In the genomic region with DNA sequence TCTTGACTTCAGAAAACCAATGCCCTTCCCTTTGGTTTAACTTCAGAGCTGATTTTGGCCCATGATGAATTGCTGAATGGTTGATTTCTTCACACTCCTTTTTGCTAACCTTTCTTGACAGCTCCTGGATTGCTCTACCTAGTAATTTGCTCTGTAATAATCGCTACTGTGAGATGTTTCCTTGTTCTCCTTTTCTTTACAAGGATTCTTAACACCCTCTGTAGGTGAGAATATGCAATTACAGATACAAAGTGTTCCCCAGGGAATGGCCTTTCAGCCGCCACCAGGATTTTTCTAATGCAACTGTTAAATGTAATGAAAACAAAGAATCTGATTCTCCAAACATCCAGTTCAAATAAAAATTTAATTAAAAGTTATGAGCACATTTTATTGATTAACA, we compare ENCODE assay signal across 9 mouse cellular contexts.
DNase-seq lines count a peak whose midpoint lies in the region; ATAC-seq and TF ChIP-seq lines count a peak whose summit lies in the region.
"Had no signal": no experiment of that assay in that cellular context is flagged by ENCODE, and none has a peak within 500 bp of the region (broad histone marks: within the 10 kb centered on the region; RNA-seq: fewer than 3 reads in every experiment).

No protein-coding gene starts in this region.

- TF ChIP-seq POLR2A in liver, adult 2 months (IDR thresholded peaks at IDR 0.05; ENCODE audit: extremely low read depth, insufficient read depth, low read length) = no peak
- no peak for TF ChIP-seq POLR2A in brain, embryonic 14.5 days (IDR thresholded peaks at IDR 0.05; ENCODE audit: borderline replicate concordance, extremely low read depth, insufficient read depth, insufficient read length, poor library complexity, severe bottlenecking)

- 17% methylated on average over 2 of the region's 2 CpGs for WGBS in forebrain, postnatal 0 days
- WGBS in forebrain, embryonic 12.5 days = 22% methylated on average over 2 of the region's 2 CpGs
- WGBS in liver, adult 2 months = 16% methylated on average over 2 of the region's 2 CpGs
- WGBS in liver, embryonic 12.5 days (ENCODE audit: insufficient replicate concordance) = 12% methylated on average over 2 of the region's 2 CpGs
- 12% methylated on average over 2 of the region's 2 CpGs for WGBS in forebrain, embryonic 13.5 days

- no peaks in the 10 kb centered on the region for H3K36me3 ChIP-seq in forebrain, postnatal 0 days (ENCODE audit: insufficient read depth)
- H3K36me3 ChIP-seq in forebrain, embryonic 12.5 days (replicated peaks) = no peaks in the 10 kb centered on the region
- H3K36me3 ChIP-seq in liver, adult 2 months (ENCODE audit: control insufficient read depth, insufficient read depth, low read length) = no peaks in the 10 kb centered on the region
- H3K36me3 ChIP-seq in liver, embryonic 12.5 days = no peaks in the 10 kb centered on the region
- no peaks in the 10 kb centered on the region for H3K36me3 ChIP-seq in forebrain, embryonic 13.5 days (ENCODE audit: poor library complexity, severe bottlenecking)

- DNase-seq in forebrain, postnatal 0 days = peak; percentile 39
- DNase-seq in liver, adult 2 months (ENCODE audit: extremely low read depth, low read depth, low spot score) = peak; percentile 29
- peak; percentile 67 for DNase-seq in brain, embryonic 14.5 days (ENCODE audit: low read depth)
- peak; percentile 59 for DNase-seq in mesoderm, embryonic 11.5 days (ENCODE audit: low read depth, low spot score)
- no peak for DNase-seq in thymus, postnatal 0 days (ENCODE audit: low spot score)
- DNase-seq: thymus, postnatal 4 days had no signal

- no peak overlapping the region for H3K4me2 ChIP-seq in forebrain, postnatal 0 days (ENCODE audit: low read depth)
- no peak overlapping the region for H3K4me2 ChIP-seq in forebrain, embryonic 12.5 days
- H3K4me2 ChIP-seq in liver, embryonic 12.5 days = no peak overlapping the region
- H3K4me2 ChIP-seq in forebrain, embryonic 13.5 days = no peak overlapping the region

- H3K27ac ChIP-seq in forebrain, postnatal 0 days (ENCODE audit: low read depth, low read length) = no peak overlapping the region
- no peak overlapping the region for H3K27ac ChIP-seq in forebrain, embryonic 12.5 days
- H3K27ac ChIP-seq in liver, adult 2 months (replicated peaks; ENCODE audit: insufficient read depth, low read depth, low read length) = no peak overlapping the region
- no peak overlapping the region for H3K27ac ChIP-seq in liver, embryonic 12.5 days
- no peak overlapping the region for H3K27ac ChIP-seq in forebrain, embryonic 13.5 days

- ATAC-seq in forebrain, postnatal 0 days = peak; percentile 47; the same call in 1 of the 2 replicates
- no peak for ATAC-seq in forebrain, embryonic 12.5 days (ENCODE audit: low FRiP score)
- ATAC-seq in liver, embryonic 12.5 days = no peak
- no peak for ATAC-seq in forebrain, embryonic 13.5 days

- H3K4me1 ChIP-seq in forebrain, postnatal 0 days (ENCODE audit: insufficient read depth) = no peaks in the 10 kb centered on the region
- H3K4me1 ChIP-seq in forebrain, embryonic 12.5 days = no peaks in the 10 kb centered on the region
- no peaks in the 10 kb centered on the region for H3K4me1 ChIP-seq in liver, adult 2 months (ENCODE audit: control insufficient read depth, insufficient read depth, low read length)
- H3K4me1 ChIP-seq in liver, embryonic 12.5 days = no peaks in the 10 kb centered on the region
- H3K4me1 ChIP-seq in forebrain, embryonic 13.5 days = no peaks in the 10 kb centered on the region

- H3K9ac ChIP-seq in forebrain, postnatal 0 days = no peak overlapping the region
- H3K9ac ChIP-seq in forebrain, embryonic 12.5 days = no peak overlapping the region
- H3K9ac ChIP-seq in liver, adult 2 months (ENCODE audit: low read depth, low read length) = no peak overlapping the region
- no peak overlapping the region for H3K9ac ChIP-seq in liver, embryonic 12.5 days
- no peak overlapping the region for H3K9ac ChIP-seq in forebrain, embryonic 13.5 days

- H3K27me3 ChIP-seq in forebrain, postnatal 0 days (ENCODE audit: insufficient read depth, low read length) = no peaks in the 10 kb centered on the region
- peaks cover 14% of the 10 kb centered on the region; the same call in 1 of the 2 replicates for H3K27me3 ChIP-seq in forebrain, embryonic 12.5 days
- no peaks in the 10 kb centered on the region for H3K27me3 ChIP-seq in liver, adult 2 months (ENCODE audit: control insufficient read depth, insufficient read depth, low read length)
- H3K27me3 ChIP-seq in liver, embryonic 12.5 days (replicated peaks) = peaks cover 8% of the 10 kb centered on the region; the same call in 1 of the 2 replicates
- H3K27me3 ChIP-seq in forebrain, embryonic 13.5 days = peaks cover 13% of the 10 kb centered on the region

- TF ChIP-seq CTCF in forebrain, postnatal 0 days (IDR thresholded peaks at IDR 0.05; ENCODE audit: low read depth) = peak; percentile 64
- peak; percentile 33 for TF ChIP-seq CTCF in liver, adult 2 months (IDR thresholded peaks at IDR 0.05; ENCODE audit: low read depth, low read length)
- peak; percentile 22; the same call in 1 of the 2 replicates for TF ChIP-seq CTCF in brain, embryonic 14.5 days (IDR thresholded peaks at IDR 0.05; ENCODE audit: borderline replicate concordance, extremely low read depth, insufficient read depth, insufficient read length)

- H3K9me3 ChIP-seq in forebrain, postnatal 0 days (ENCODE audit: low read length) = no peaks in the 10 kb centered on the region
- H3K9me3 ChIP-seq in forebrain, embryonic 12.5 days = no peaks in the 10 kb centered on the region
- no peaks in the 10 kb centered on the region for H3K9me3 ChIP-seq in liver, embryonic 12.5 days (replicated peaks)
- H3K9me3 ChIP-seq in forebrain, embryonic 13.5 days (replicated peaks) = no peaks in the 10 kb centered on the region

- no peak overlapping the region for H3K4me3 ChIP-seq in forebrain, postnatal 0 days (ENCODE audit: low read depth, low read length)
- no peak overlapping the region for H3K4me3 ChIP-seq in forebrain, embryonic 12.5 days (replicated peaks)
- no peak overlapping the region for H3K4me3 ChIP-seq in liver, adult 2 months (ENCODE audit: insufficient read depth, low read depth, low read length)
- H3K4me3 ChIP-seq in liver, embryonic 12.5 days = no peak overlapping the region
- H3K4me3 ChIP-seq in forebrain, embryonic 13.5 days = no peak overlapping the region

- H3K79me2 ChIP-seq in liver, adult 2 months (ENCODE audit: control insufficient read depth, insufficient read depth, low read length) = no peaks in the 10 kb centered on the region
